Mouse (Mus musculus) retina, embryonic 14.5 days (tissue): ENCODE measurements around the gene Uqcc2.

Experiments used
- DNase-seq: peaks from one replicate; pipeline ENCODE4 v3.0.0-alpha.2; 2015; ENCODE audit warnings: low spot score

Uqcc2 gene

GRCm38 (mm10) chr17:27077133-27077532, 56.6 kb downstream of the Uqcc2 start:
- no peak for DNase-seq

- no peak for DNase-seq
These were observed 58.6 kb downstream of the Uqcc2 start for GRCm38 (mm10) chr17:27074849-27075745.

DNA sequence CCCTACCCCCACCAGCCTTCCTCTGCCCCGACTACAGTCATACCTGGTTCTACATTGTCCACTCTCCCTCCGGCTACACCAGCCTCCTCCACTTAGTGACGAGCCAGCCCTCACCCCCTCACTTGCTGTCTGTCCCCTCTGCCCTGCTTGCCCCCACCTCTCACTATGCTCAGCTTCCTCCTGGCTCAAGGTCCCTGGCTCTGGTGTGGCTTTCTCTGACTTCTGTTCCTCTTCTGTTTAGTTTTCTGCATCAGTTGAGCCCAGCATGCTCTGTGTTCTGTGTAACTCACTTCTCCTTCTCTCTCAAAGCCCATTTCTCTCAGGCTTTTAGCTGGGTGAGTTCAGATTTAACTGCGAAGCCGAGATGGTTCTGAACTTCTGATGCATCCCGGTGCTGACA, 59.5 kb downstream of the Uqcc2 start:
- DNase-seq = no peak

DNA sequence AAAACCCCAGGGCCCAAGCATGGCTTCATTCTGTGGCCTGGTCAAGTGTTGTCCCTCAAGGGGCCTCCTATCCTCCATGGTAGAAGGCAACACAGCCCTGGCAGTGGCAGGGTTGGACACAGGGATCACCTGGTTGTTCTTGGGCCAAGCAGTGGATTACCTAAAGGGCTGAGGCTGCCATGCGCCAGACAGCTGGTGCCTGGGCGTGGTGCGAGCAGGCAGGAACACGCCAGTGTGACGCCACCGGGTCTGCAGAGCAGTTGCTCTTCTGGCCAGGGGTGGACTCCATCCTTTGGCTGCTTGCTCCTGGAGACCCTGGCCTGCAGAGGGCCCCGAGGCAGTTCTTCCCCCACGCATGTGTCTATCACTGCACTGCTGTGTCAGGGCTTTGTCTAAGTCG, 59.9 kb downstream of the Uqcc2 start:
- DNase-seq = no peak

DNA sequence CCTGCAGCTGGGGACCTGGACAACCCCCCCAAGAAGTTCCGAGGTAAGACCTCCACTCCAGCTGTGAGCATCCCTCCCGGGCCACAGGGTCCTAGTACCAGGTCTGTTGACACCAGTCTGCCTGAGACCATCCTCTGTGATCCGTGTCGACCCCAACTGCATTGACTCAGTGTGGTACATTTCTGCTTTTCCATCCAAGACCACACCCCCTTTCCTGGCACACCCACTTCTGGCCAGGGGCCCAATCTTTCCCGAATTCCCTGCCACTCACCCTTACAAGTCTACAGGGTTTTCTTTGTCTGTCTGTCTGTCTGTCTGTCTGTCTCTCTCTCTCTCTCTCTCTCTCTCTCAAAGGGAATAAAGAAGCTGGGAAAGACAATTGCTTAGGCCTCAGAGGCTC, 60.6 kb downstream of the Uqcc2 start:
- DNase-seq = no peak
